Mouse (Mus musculus) CH12.LX (cell line): ENCODE results near the gene Ism2. TPM values are rescaled to one million over a fixed set of nuclear protein-coding genes. Genes with fewer than 3 reads are reported as not detected.

Experiments
- DNase-seq: peaks from one replicate; pipeline ENCODE4 v3.0.0-alpha.2; 2013; ENCODE audit errors: extremely low read depth
- H3K27ac ChIP-seq: 2 replicates; pipeline ENCODE4 v1.5.1; 2012; ENCODE audit warnings: low read depth, mild to moderate bottlenecking, control low read depth, moderate library complexity; ENCODE audit not compliant: insufficient read depth
- H3K27me3 ChIP-seq: replicated peaks from 2 replicates; pipeline ENCODE3; 2012; ENCODE audit warnings: inconsistent platforms
- H3K36me3 ChIP-seq, 2 experiments: replicated peaks in 1 of 2; 2 replicates each; pipeline versions ENCODE3 to v1.6.1; 2012; ENCODE audit warnings: inconsistent platforms in 1 of 2, low read length in 1 of 2, mild to moderate bottlenecking in 1 of 2, mixed read lengths in 1 of 2, moderate library complexity in 1 of 2; ENCODE audit not compliant: control insufficient read depth in 1 of 2, insufficient read depth in 1 of 2
- H3K4me1 ChIP-seq, 2 experiments: 2 replicates each; pipeline ENCODE4 v1.6.1; 2012; ENCODE audit warnings: inconsistent platforms in 1 of 2, moderate library complexity in 1 of 2; ENCODE audit not compliant: insufficient read depth in 2 of 2, control insufficient read depth in 1 of 2
- H3K4me2 ChIP-seq: 2 replicates; pipeline ENCODE4 v1.6.1; 2012; ENCODE audit warnings: low read depth, mild to moderate bottlenecking, control low read depth; ENCODE audit not compliant: poor library complexity, insufficient read depth, severe bottlenecking
- H3K4me3 ChIP-seq, 3 experiments: fragments of 150-350 bp in 1 of 3; sonication (generic) in 1 of 3; replicated peaks in 1 of 3; 2 replicates each; pipeline versions ENCODE3 to v1.5.1; 2011 to 2012; ENCODE audit warnings: low read depth in 2 of 3, low read length in 2 of 3, mild to moderate bottlenecking in 2 of 3, moderate library complexity in 2 of 3, control low read depth in 1 of 3, improper control_type of control experiment in 1 of 3, inconsistent platforms in 1 of 3, mixed read lengths in 1 of 3; ENCODE audit not compliant: poor library complexity in 1 of 3
- H3K79me2 ChIP-seq: replicated peaks from 2 replicates; pipeline ENCODE4 v1.6.1; 2012; ENCODE audit warnings: mild to moderate bottlenecking, moderate library complexity; ENCODE audit not compliant: control insufficient read depth, poor library complexity, insufficient read depth, severe bottlenecking; ENCODE audit errors: extremely low read depth
- H3K9ac ChIP-seq: 2 replicates; pipeline ENCODE4 v1.6.1; 2012; ENCODE audit warnings: low read depth, mild to moderate bottlenecking, control low read depth, moderate library complexity; ENCODE audit not compliant: insufficient read depth
- H3K9me3 ChIP-seq: replicated peaks from 2 replicates; pipeline ENCODE3; 2012; ENCODE audit warnings: low read length, inconsistent platforms, mixed read lengths
- BHLHE40 ChIP-seq: IDR thresholded peaks from 2 replicates; pipeline ENCODE4 v1.6.1; 2011; ENCODE audit warnings: mild to moderate bottlenecking, low read depth, low read length, improper control_type of control experiment
- CHD1 ChIP-seq: IDR thresholded peaks from 2 replicates; pipeline ENCODE4 v1.6.1; 2012; ENCODE audit warnings: low read depth, low read length, improper control_type of control experiment, inconsistent platforms
- CHD2 ChIP-seq: IDR thresholded peaks from 2 replicates; pipeline ENCODE4 v1.6.1; 2011; ENCODE audit warnings: low read length, improper control_type of control experiment
- CTCF ChIP-seq, 2 experiments: IDR thresholded peaks in 1 of 2; conservative IDR thresholded peaks in 1 of 2; 2 replicates each; pipeline ENCODE4 v1.5.1; 2011 to 2012; ENCODE audit warnings: low read depth in 2 of 2, low read length in 2 of 2, improper control_type of control experiment in 1 of 2, inconsistent platforms in 1 of 2, mild to moderate bottlenecking in 1 of 2, moderate library complexity in 1 of 2
- ELF1 ChIP-seq: IDR thresholded peaks from 2 replicates; pipeline ENCODE4 v1.6.1; 2014; ENCODE audit warnings: low read depth, mild to moderate bottlenecking, inconsistent platforms, low read length, improper control_type of control experiment
- ETS1 ChIP-seq: conservative IDR thresholded peaks from 2 replicates; pipeline ENCODE4 v1.6.1; 2012; ENCODE audit warnings: low read depth, mild to moderate bottlenecking, inconsistent platforms, low read length, improper control_type of control experiment, moderate library complexity
- HCFC1 ChIP-seq: IDR thresholded peaks from 2 replicates; pipeline ENCODE4 v1.6.1; 2012; ENCODE audit warnings: low read depth, mild to moderate bottlenecking, inconsistent platforms, low read length, improper control_type of control experiment
- IRF4 ChIP-seq: IDR thresholded peaks from 2 replicates; pipeline ENCODE4 v1.6.1; 2014; ENCODE audit warnings: low read depth, mild to moderate bottlenecking, inconsistent platforms, low read length, improper control_type of control experiment
- JUN ChIP-seq: IDR thresholded peaks from 2 replicates; pipeline ENCODE4 v1.6.1; 2011; ENCODE audit warnings: low read depth, mild to moderate bottlenecking, low read length, improper control_type of control experiment, moderate library complexity; ENCODE audit not compliant: insufficient read depth
- KAT2A ChIP-seq: IDR thresholded peaks from 2 replicates; pipeline ENCODE4 v1.6.1; 2012; ENCODE audit warnings: low read length, improper control_type of control experiment, inconsistent platforms; ENCODE audit not compliant: insufficient replicate concordance
- MAX ChIP-seq: IDR thresholded peaks from 2 replicates; pipeline ENCODE4 v1.6.1; 2011; ENCODE audit warnings: low read length, improper control_type of control experiment
- MEF2A ChIP-seq: IDR thresholded peaks from 2 replicates; pipeline ENCODE4 v1.6.1; 2014; ENCODE audit warnings: low read depth, mild to moderate bottlenecking, inconsistent platforms, low read length, improper control_type of control experiment, borderline replicate concordance
- MXI1 ChIP-seq: IDR thresholded peaks from 2 replicates; pipeline ENCODE4 v1.6.1; 2011; ENCODE audit warnings: mild to moderate bottlenecking, low read depth, low read length, improper control_type of control experiment
- NELFE ChIP-seq: IDR thresholded peaks from 2 replicates; pipeline ENCODE4 v1.6.1; 2011; ENCODE audit warnings: low read depth, low read length, improper control_type of control experiment
- NRF1 ChIP-seq: IDR thresholded peaks from 2 replicates; pipeline ENCODE4 v1.6.1; 2014; ENCODE audit warnings: low read depth, mild to moderate bottlenecking, inconsistent platforms, low read length, improper control_type of control experiment, moderate library complexity
- POLR2AphosphoS2 ChIP-seq: IDR thresholded peaks from 2 replicates; pipeline ENCODE4 v1.6.1; 2011; ENCODE audit warnings: low read depth, low read length, improper control_type of control experiment
- RAD21 ChIP-seq: IDR thresholded peaks from 2 replicates; pipeline ENCODE4 v1.6.1; 2011; ENCODE audit warnings: low read depth, mild to moderate bottlenecking, low read length, improper control_type of control experiment, moderate library complexity
- SIN3A ChIP-seq: IDR thresholded peaks from 2 replicates; pipeline ENCODE4 v1.6.1; 2012; ENCODE audit warnings: low read length, improper control_type of control experiment, inconsistent platforms
- UBTF ChIP-seq: IDR thresholded peaks from 2 replicates; pipeline ENCODE4 v1.6.1; 2012; ENCODE audit warnings: low read depth, mild to moderate bottlenecking, inconsistent platforms, low read length, improper control_type of control experiment, moderate library complexity
- ZKSCAN1 ChIP-seq: IDR thresholded peaks from 2 replicates; pipeline ENCODE4 v1.6.1; 2012; ENCODE audit warnings: low read depth, inconsistent platforms, low read length, improper control_type of control experiment, borderline replicate concordance
- ZNF384 ChIP-seq: IDR thresholded peaks from 2 replicates; pipeline ENCODE4 v1.6.1; 2012; ENCODE audit warnings: low read depth, low read length, improper control_type of control experiment, inconsistent platforms
- dilution Hi-C: fragments of 300-500 bp; cut with MboI; formaldehyde crosslinking; loops from 2 replicates; pipeline ENCODE4 v1.14.3; 2020; ENCODE audit warnings: low sequenced_read_pairs; ENCODE audit not compliant: extremely low pct_unique_long_range_greater_than_20kb, extremely low pct_ligation_motif_present
- in situ Hi-C: fragments of 300-500 bp; cut with MboI; formaldehyde crosslinking; loops from 3 replicates; pipeline ENCODE4 v1.14.3; 2019; ENCODE audit warnings: low sequenced_read_pairs, low pct_ligation_motif_present, low pct_unique_long_range_greater_than_20kb, mixed read lengths
- polyA plus RNA-seq: library from polyadenylated mRNA; unstranded; fragments of >175 nt; gene quantifications from 2 replicates; pipeline ENCODE4 v1.2.1, GENCODE M21; 2012; ENCODE audit warnings: low read depth; ENCODE audit not compliant: insufficient read length
- total RNA-seq, 2 experiments: library from RNA; depleted of rRNA; stranded (reverse); fragments of 300-350 nt in 1 of 2; fragments of >200 nt in 1 of 2; gene quantifications; 2 replicates each; pipeline ENCODE4 v1.2.3; 2012 to 2014

Gene Ism2
- total and polyA plus RNA-seq, 3 experiments: 0.08 TPM; not detected in 2

DNA sequence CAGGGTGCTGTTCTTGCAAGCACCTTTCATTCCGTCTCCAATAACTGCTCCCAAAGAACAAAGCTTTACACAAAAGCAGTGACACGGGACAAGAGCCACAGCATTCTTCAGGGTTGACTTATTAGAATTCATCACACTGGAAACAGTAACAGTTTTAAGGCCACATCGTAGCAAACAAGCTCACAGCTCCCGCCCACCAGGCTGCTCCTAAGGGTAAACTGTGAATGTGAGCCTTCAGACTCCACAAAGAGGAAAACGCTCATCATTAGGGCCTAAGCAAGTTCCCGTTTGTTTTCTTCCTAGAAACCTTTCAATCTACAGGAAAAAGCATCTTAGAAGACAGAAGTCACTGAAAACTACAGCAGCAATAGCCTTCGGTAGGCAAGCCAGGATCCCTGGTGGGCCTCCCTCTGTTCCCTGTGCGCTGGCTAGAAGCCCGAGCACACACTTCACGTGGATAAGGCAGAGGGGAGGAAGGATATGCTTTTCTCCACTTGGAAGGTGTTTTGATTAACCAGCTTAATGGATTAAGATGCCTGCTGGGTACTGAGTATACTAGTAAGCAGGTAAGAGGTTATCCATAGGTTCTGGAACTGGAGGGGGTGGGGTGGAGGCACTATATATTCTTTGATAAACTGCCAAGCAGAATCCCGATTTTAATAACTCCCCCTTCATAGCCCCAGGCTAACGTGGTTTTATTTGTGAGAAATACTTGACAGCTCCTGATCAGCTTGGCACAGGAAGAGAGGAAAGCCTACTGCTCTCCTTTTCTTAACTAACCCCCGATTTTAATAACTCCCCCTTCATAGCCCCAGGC lies 6.5 kb upstream of the Ism2 start:
- H3K9ac ChIP-seq: no peak overlapping the region
- in situ Hi-C loops (no loop called here), dilution Hi-C loops (no loop called here)
- H3K9me3 ChIP-seq: no peaks in the 10 kb centered on the region
- H3K4me1 ChIP-seq: 0 out of 4 replicates have a peak, but pooled peaks cover 0 to 2% of the 10 kb centered on the region in 2 experiments
- no peak overlapping the region for H3K4me2 ChIP-seq
- H3K27me3 ChIP-seq: no peaks in the 10 kb centered on the region
- no peak for DNase-seq
- H3K27ac ChIP-seq: no peak overlapping the region
- no peak for TF ChIP-seq HCFC1
- TF ChIP-seq MEF2A: no peak
- TF ChIP-seq MXI1: no peak
- TF ChIP-seq CHD1: no peak
- no peak for TF ChIP-seq JUN
- no peak for TF ChIP-seq ETS1
- TF ChIP-seq ZKSCAN1: no peak
- no peak for TF ChIP-seq UBTF
- no peak for TF ChIP-seq MAX
- TF ChIP-seq CTCF (conservative IDR thresholded peaks at IDR 0.05 in 1 of 2, IDR thresholded peaks at IDR 0.05 in 1 of 2; ENCODE audit: low read depth in 2 of 2, low read length in 2 of 2): no peak
- no peak for TF ChIP-seq IRF4
- TF ChIP-seq RAD21: no peak
- no peak overlapping the region for H3K4me3 ChIP-seq
- no peaks in the 10 kb centered on the region for H3K79me2 ChIP-seq
- peaks cover 5 to 30% of the 10 kb centered on the region in 2 experiments for H3K36me3 ChIP-seq

DNA sequence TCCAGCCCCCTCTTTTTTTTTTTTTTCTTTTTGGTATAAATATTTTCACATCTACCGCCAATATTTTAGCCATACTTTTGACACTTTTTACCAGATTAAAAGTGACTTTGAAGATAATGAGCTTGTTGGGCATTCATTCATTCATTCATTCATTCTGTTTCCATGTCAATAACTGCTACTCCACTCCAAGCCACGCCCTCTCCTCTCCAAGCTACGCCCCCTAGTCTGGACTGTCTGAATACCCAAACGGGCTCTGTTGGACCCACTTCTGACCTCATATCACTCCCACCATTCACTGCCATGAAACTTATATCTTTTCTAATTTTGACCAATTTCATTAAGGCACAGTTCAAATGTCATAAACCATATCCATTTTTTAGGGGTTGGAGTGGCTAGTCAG lies 1.7 kb upstream of the Ism2 start:
- Histone ChIP-seq H3K4me1 (peaks cover 2 to 3% of the 10 kb centered on the region in 2 experiments; a peak in 3 of 4 replicates), H3K36me3 (no peaks in the 10 kb centered on the region), H3K9ac (no peak overlapping the region), H3K27ac (no peak overlapping the region), H3K79me2 (no peaks in the 10 kb centered on the region), H3K27me3 (peaks cover 16% of the 10 kb centered on the region), H3K4me2 (no peak overlapping the region), H3K4me3 (no peak overlapping the region), H3K9me3 (peaks cover 8% of the 10 kb centered on the region)
- dilution Hi-C loops (no loop called here), in situ Hi-C loops (no loop called here)
- DNase-seq: no peak
- TF ChIP-seq POLR2AphosphoS2 (no peak), CHD2 (no peak), UBTF (no peak), NELFE (no peak), CTCF (conservative IDR thresholded peaks at IDR 0.05 in 1 of 2, IDR thresholded peaks at IDR 0.05 in 1 of 2; ENCODE audit: low read depth in 2 of 2, low read length in 2 of 2) (no peak), BHLHE40 (no peak), SIN3A (no peak), ZNF384 (no peak), RAD21 (no peak), MAX (no peak), NRF1 (no peak), IRF4 (no peak), KAT2A (no peak), ELF1 (no peak)
